Mouse (Mus musculus): ENCODE data around the gene Dera.
"Not testable (repeated sequence)": the region's sequence is repeated elsewhere in the genome, so short reads cannot be mapped to it uniquely, and the experiment has no call there.

Dera gene

DNA sequence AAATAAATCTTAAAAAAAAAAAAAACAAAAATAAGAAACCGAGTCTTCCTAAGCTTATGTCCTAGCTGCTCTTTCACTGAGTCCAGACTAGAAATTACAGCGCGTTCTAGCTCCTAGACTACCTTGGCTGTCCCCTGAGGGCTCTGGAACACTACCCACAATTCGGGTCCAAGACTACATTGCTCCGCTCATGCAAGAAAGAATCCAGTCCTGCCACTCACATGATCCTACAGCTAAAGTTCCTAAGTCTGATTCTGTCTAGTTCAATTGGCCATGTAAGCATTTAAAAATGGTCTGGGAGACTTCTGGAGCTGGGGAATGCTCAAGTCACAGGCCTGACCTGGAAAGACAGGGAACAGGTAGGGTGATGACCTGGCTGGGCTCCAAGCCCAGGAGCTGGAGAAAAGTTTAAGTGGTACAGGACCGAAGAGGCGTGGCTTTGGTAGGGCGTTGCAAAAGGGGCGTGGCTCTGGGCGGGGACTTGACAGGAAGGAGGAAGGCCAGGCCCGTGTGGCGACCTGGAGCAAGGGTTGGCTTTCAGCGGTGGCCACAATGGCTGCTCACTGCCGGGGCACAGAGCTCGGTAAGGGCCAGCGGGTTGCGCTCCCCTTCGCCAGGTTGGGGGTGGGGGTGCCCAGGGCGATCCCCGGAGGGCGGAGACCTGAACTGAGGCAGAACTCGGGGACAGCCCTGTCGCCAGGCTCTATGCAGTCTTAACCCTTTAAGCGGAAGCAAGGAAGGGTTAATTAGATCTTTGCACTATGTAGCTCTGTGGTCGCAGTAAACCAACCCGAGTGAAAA is at the start of gene Dera:
TSS of gene Dera (plus strand) at position 491 of the 801 bp plus-strand sequence.
- DNase-seq (ENCODE audit: low spot score in 2 of 2): peak; percentile 67 to 79

GRCm38 (mm10) chr6:137706209-137706608 is 48.1 kb upstream of the Dera start:
- DNase-seq (ENCODE audit: low spot score in 2 of 2): no peak

GRCm38 (mm10) chr6:137708726-137709405 is 45.5 kb upstream of the Dera start:
- not testable (repeated sequence) for DNase-seq (ENCODE audit: low spot score in 2 of 2)

DNA sequence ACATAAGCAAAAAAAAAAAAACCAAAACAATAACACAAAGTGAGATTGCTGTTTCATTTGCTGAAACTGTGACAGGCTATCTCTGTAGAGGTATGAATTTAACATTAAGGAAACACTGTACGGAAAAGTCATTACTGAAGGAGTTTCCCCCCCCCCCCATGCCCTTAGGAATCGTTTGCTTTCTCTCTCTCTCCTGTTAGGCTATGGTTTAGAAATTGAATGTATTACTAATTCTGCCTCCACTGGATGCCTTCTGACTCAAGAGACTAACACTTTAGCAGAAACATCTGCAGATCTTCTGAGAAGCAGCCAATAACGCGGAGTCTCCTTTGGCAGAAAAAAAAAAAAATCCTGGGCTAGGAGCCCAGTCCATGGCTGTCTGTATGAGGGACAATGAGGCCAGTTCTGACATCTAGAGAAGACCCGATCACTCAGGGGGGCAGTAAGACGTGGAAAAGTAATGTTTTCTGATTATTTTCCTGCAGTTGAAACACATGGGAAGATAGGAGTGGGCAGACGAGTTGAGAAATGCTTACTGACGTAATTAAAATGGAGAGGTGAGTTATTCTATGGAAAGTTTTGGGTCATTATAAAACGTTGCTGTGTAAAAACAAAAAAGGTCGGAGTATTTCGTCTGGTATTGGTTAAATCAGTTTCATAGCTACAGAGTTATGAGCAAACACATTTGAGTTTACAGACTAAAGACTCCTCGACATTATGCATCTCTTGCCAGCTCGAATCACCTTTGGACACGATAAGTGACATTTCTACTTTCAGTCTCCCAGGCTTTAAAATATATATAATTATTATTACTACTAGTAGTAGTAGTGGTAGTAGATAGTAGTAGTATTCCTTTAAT is 43.9 kb upstream of the Dera start:
- DNase-seq (ENCODE audit: low spot score in 2 of 2): no peak

GRCm38 (mm10) chr6:137712654-137713309 is 41.6 kb upstream of the Dera start:
- DNase-seq (ENCODE audit: low spot score in 2 of 2): no peak

- peak in 1 of 2 experiments; percentile 55 for DNase-seq (ENCODE audit: low spot score in 2 of 2)
These were observed 41.1 kb upstream of the Dera start for GRCm38 (mm10) chr6:137713310-137713664.

DNA sequence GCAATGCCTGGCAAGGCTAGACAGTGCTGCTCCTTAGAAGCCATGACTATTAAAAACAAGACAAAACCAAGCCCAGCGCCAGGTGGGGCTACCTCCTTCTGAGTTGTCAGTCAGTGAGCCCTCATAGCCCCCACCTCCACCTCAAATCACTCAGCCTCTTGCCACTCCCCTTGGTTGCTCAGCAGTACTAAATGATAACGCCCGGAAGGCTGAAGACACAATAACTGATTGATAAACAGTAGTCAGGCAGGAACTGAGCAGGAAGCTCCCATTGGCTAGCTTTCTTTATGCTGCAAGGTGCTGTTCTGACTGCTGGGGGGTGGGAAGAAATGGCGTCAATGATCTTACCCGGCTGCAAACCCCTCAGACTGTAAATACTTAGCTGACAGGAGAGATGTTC is 37.5 kb upstream of the Dera start:
- no peak for DNase-seq (ENCODE audit: low spot score in 2 of 2)

GRCm38 (mm10) chr6:137722220-137722931 is 32.0 kb upstream of the Dera start:
- DNase-seq (ENCODE audit: low spot score in 2 of 2): no peak

DNA sequence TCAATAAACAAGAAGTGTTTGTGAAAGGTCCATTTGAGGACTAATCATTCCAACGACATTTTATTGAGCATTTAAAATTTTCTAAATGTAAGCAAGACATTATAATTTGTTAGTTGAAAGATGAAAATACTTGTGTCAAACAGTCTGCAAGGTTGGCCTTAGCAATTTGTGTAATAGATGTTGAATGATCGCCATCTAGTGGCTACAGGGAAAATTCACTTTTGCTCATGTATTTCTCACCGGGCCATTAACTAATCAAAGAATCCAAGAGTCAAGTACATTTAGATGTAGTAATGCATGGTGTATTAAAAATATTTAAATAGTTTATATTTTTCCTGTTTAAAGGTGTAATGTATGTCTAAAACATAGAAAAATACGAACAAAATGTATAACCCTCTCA is 30.4 kb upstream of the Dera start:
- DNase-seq (ENCODE audit: low spot score in 2 of 2): peak; percentile 50 to 58

DNA sequence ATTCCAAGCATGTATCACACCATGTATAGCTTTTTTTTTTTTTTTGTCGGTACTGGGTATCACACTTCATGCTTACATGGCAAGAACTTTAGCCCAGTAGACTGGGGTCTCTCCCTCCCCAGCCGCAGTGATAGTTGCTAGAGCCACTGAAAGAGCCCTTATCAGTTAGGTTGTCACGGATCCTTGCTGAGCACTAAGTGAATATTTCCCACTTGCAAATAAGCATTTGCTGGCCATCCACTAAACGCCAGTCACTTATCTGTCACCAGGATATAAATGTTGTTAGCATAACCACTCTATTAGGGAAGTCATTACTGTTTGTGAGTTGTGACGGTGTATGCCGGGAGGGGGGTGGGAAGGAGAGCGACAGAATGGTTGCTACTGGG is 19.9 kb upstream of the Dera start:
- DNase-seq (ENCODE audit: low spot score in 2 of 2): no peak

DNA sequence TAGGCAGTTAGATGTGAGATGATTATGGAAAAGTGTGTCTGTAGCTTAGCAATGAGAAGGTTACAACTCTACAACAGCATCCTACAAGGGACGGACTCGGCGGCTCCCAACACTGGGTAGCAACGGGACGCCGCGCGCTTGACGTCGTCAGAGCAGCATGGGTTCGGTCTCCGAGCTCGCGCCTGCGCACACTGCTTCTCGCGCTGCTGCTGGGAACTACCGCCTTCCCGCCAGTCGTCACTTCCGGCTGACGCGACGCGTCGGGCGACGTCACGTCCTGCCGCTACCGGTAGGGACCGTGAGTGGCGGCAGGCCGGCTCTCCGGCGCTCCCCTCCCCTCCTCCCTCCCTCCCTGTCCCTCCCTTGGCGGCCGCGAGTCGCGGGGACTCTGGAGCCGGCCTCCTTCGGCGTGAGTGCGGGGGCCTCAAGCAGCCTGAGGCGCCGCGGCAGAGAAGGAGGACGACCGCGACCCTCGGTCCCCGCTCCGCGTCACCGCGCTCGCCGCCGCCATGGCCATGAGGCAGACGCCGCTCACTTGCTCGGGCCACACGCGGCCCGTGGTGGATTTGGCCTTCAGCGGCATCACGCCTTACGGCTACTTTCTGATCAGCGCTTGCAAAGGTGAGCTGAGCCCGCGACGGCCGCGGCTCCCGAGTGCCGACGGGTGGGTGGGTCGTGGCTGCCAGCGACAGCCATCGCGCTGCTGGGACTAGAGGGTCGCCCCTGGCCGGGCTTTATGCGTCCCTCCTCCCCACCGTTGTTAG is 19.3 kb upstream of the Dera start, which contains the start of gene Strap:
TSS of gene Strap (plus strand) at position 233 of the 764 bp plus-strand sequence.
- peak; percentile 97 for DNase-seq (ENCODE audit: low spot score in 2 of 2)

DNA sequence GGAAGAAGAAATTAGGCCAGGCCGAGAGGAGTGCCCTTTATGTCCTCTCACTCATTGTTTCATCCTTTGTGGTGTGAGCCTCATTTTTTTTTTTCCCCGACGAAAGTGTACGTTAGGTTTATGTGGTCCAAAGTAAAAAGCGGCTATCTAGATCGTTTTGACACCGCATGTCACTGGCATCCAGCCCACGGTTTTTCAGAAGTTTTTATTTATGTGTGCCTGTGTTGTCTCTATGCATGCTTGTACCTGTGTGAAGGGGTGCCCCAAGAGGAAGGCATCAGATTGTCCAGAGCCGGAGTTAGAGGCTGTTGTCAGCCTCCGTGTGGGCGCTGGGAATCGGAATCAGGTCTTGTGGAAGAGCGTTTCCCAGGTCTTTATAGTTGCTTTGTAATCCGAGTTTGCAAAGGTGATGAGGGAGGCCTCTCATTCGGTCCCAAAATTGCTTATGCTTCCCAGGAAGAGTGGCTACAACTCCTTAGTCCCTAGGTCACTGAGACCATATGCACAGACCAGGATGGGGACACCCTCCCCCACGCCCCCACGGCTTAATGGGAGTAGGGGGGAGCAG is 18.6 kb upstream of the Dera start:
- peak in 1 of 2 experiments; percentile 36 for DNase-seq (ENCODE audit: low spot score in 2 of 2)

- no peak for DNase-seq (ENCODE audit: low spot score in 2 of 2)
These were observed 13.4 kb upstream of the Dera start for GRCm38 (mm10) chr6:137740972-137741371.

DNA sequence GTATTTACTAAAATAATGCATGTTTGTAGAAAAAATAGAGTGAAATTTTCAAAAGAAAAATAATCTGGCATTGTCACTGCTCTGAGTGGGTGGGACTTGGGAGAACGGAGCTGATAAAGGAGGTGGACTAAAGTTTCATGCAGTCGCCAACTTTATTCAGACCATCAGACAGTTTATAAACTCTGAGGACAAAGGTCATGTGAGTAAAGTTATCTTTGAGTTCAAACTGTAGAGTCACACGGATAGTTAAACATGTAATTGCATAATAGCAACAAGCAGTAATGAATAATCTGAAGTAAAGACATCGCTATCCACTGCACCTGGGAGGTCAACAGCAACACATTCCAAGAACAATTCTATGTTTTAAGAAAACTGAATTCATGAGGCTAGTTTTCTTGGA is 9.6 kb upstream of the Dera start:
- DNase-seq (ENCODE audit: low spot score in 2 of 2): no peak

GRCm38 (mm10) chr6:137747174-137747928 is 7.0 kb upstream of the Dera start:
- no peak for DNase-seq (ENCODE audit: low spot score in 2 of 2)

- DNase-seq (ENCODE audit: low spot score in 2 of 2): no peak
These were observed 2.6 kb upstream of the Dera start for GRCm38 (mm10) chr6:137751551-137752274.

DNA sequence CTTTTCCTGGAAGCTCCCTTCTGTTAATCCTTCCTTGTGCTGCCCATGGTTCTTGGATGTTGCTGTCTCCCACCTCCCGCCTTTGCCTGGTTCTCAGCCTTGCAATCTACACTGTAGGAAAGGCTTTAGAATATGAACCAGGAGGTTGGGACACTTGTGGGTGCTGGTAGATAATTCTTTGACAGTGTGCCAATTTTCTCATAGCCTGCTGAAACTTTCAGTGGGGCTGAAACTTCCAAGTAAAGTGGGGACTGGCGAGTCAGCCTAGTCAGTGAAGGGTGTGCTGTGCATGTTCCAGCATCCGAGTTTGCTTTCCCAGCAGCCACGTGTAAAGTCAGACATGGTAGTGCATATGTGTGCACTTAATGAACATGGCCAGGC is 2.1 kb upstream of the Dera start:
- DNase-seq (ENCODE audit: low spot score in 2 of 2): no peak

DNA sequence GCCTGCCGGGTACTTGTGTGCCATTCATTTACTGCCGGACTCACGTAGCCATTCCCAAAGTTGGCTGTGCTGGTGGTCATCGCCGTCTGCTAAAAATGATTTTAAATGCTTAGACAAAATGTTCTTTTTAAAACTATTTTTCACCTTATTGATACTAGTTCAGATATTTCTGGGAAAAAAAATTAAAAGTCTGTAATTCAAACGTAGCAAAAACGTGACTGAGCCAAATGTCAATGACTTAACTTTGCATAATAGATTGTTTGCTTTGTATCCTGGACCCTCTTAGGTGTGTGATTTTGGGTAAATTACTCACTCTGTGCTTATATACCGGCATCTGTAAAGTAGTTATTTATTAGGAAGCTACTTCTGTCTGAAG is 499 bp downstream of the Dera start:
- DNase-seq (ENCODE audit: low spot score in 2 of 2): no peak

DNA sequence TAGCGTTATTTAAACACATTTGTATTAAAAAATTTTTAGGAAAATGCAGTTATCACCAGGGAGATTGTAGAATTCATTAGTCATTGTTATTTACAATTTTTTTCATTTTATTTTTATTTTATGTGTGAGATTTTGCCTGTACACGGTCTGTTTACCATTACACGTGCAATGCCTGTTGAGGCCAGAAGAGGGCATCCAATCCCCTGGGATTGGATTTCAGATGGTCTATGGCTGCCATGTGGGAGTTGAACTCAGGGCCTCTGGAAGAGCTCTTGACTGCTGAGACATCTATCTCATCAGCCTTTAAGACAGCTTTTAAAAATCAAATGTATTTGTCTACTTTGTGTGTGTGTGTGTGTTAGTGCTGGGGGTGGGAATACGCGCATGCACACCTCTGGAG is 2.0 kb downstream of the Dera start:
- peak in 1 of 2 experiments; percentile 56 for DNase-seq (ENCODE audit: low spot score in 2 of 2)

All from right cerebral cortex, postnatal 10 days (tissue).